Mouse (Mus musculus): ENCODE measurements around the gene Pih1d3. TPM values are rescaled to one million over a fixed set of nuclear protein-coding genes. Genes with fewer than 3 reads are reported as not detected.

The Pih1d3 gene
- not detected in 2 replicates for polyA plus RNA-seq (2016; fragmentation: Nextera tagmentation; extraction: Ambion mirVana)

- Histone ChIP-seq H3K36me3 (no peaks in the 10 kb centered on the region), H3K9ac (no peak within 1 kb of the TSS), H3K9me3 (replicated peaks) (no peaks in the 10 kb centered on the region), H3K4me2 (no peak within 1 kb of the TSS), H3K27ac (no peak within 1 kb of the TSS), H3K27me3 (replicated peaks) (no peaks in the 10 kb centered on the region), H3K4me1 (no peaks in the 10 kb centered on the region), H3K4me3 (no peak within 1 kb of the TSS)
- ATAC-seq: no peak
- WGBS (ENCODE audit: insufficient replicate concordance): 56% methylated on average over 7 of the region's 7 CpGs
These were observed at the start of gene Pih1d3, which contains the start of gene 4931428L18Rik for GRCm38 (mm10) chr1:31222564-31222963. Pih1d3 (plus strand) TSS chr1:31222838. 4931428L18Rik (minus strand) TSS chr1:31222684.

GRCm38 (mm10) chr1:31175401-31175800 lies 47.2 kb upstream of the Pih1d3 start:
- 53% methylated on average over 3 of the region's 3 CpGs for WGBS (ENCODE audit: insufficient replicate concordance)
- no peaks in the 10 kb centered on the region for H3K36me3 ChIP-seq
- H3K27me3 ChIP-seq (replicated peaks): no peaks in the 10 kb centered on the region
- H3K27ac ChIP-seq: no peak overlapping the region
- no peaks in the 10 kb centered on the region for H3K9me3 ChIP-seq (replicated peaks)
- H3K9ac ChIP-seq: no peak overlapping the region
- H3K4me3 ChIP-seq: no peak overlapping the region
- no peak for ATAC-seq
- H3K4me1 ChIP-seq: no peaks in the 10 kb centered on the region
- H3K4me2 ChIP-seq: no peak overlapping the region

GRCm38 (mm10) chr1:31176101-31176500 lies 46.5 kb upstream of the Pih1d3 start, which contains the start of gene Lgsn:
Lgsn (plus strand) TSS chr1:31176401.
- ATAC-seq: no peak
- Histone ChIP-seq H3K27me3 (replicated peaks) (no peaks in the 10 kb centered on the region), H3K27ac (no peak within 1 kb of the TSS), H3K4me2 (no peak within 1 kb of the TSS), H3K9ac (no peak within 1 kb of the TSS), H3K36me3 (no peaks in the 10 kb centered on the region), H3K9me3 (replicated peaks) (no peaks in the 10 kb centered on the region), H3K4me3 (no peak within 1 kb of the TSS), H3K4me1 (no peaks in the 10 kb centered on the region)
- 56% methylated on average over 5 of the region's 5 CpGs for WGBS (ENCODE audit: insufficient replicate concordance)

GRCm38 (mm10) chr1:31178264-31178663 lies 44.4 kb upstream of the Pih1d3 start:
- no peak overlapping the region for H3K27ac ChIP-seq
- no peak for ATAC-seq
- WGBS (ENCODE audit: insufficient replicate concordance): 63% methylated on average over 1 of the region's 1 CpGs

GRCm38 (mm10) chr1:31190237-31190866 lies 32.3 kb upstream of the Pih1d3 start:
- H3K4me1 ChIP-seq: no peaks in the 10 kb centered on the region
- H3K4me3 ChIP-seq: no peak overlapping the region
- 58% methylated on average over 10 of the region's 10 CpGs for WGBS (ENCODE audit: insufficient replicate concordance)
- ATAC-seq: no peak
- H3K9me3 ChIP-seq (replicated peaks): no peaks in the 10 kb centered on the region
- no peak overlapping the region for H3K9ac ChIP-seq
- H3K27me3 ChIP-seq (replicated peaks): no peaks in the 10 kb centered on the region
- H3K4me2 ChIP-seq: no peak overlapping the region
- no peaks in the 10 kb centered on the region for H3K36me3 ChIP-seq
- no peak overlapping the region for H3K27ac ChIP-seq

More at GRCm38 (mm10) chr1:31178264-31178663, 44.4 kb upstream of the Pih1d3 start:
- no peak overlapping the region for H3K9ac ChIP-seq
- no peak overlapping the region for H3K4me3 ChIP-seq
- H3K36me3 ChIP-seq: no peaks in the 10 kb centered on the region
- H3K4me2 ChIP-seq: no peak overlapping the region
- H3K27me3 ChIP-seq (replicated peaks): no peaks in the 10 kb centered on the region
- no peaks in the 10 kb centered on the region for H3K4me1 ChIP-seq
- H3K9me3 ChIP-seq (replicated peaks): no peaks in the 10 kb centered on the region

- 55% methylated on average over 1 of the region's 1 CpGs for WGBS (ENCODE audit: insufficient replicate concordance)
- Histone ChIP-seq H3K4me2 (no peak overlapping the region), H3K4me1 (no peaks in the 10 kb centered on the region), H3K27me3 (replicated peaks) (no peaks in the 10 kb centered on the region), H3K27ac (no peak overlapping the region), H3K9ac (no peak overlapping the region), H3K36me3 (no peaks in the 10 kb centered on the region), H3K9me3 (replicated peaks) (no peaks in the 10 kb centered on the region), H3K4me3 (no peak overlapping the region)
- ATAC-seq: no peak
These were observed 27.0 kb upstream of the Pih1d3 start for GRCm38 (mm10) chr1:31195633-31196032.

GRCm38 (mm10) chr1:31196959-31197358 lies 25.7 kb upstream of the Pih1d3 start:
- Histone ChIP-seq H3K9me3 (replicated peaks) (no peaks in the 10 kb centered on the region), H3K36me3 (no peaks in the 10 kb centered on the region), H3K4me3 (no peak overlapping the region), H3K4me1 (no peaks in the 10 kb centered on the region), H3K27ac (no peak overlapping the region), H3K9ac (no peak overlapping the region), H3K4me2 (no peak overlapping the region), H3K27me3 (replicated peaks) (no peaks in the 10 kb centered on the region)
- no peak for ATAC-seq
- WGBS (ENCODE audit: insufficient replicate concordance): 86% methylated on average over 3 of the region's 3 CpGs

- ATAC-seq: no peak
- Histone ChIP-seq H3K9ac (no peak overlapping the region), H3K27me3 (replicated peaks) (no peaks in the 10 kb centered on the region), H3K4me1 (no peaks in the 10 kb centered on the region), H3K9me3 (replicated peaks) (0 out of 2 replicates have a peak, but pooled peaks cover 4% of the 10 kb centered on the region), H3K4me3 (no peak overlapping the region), H3K27ac (no peak overlapping the region), H3K4me2 (no peak overlapping the region), H3K36me3 (no peaks in the 10 kb centered on the region)
- 80% methylated on average over 10 of the region's 10 CpGs for WGBS (ENCODE audit: insufficient replicate concordance)
These were observed 18.9 kb upstream of the Pih1d3 start for GRCm38 (mm10) chr1:31203771-31204170.

GRCm38 (mm10) chr1:31205346-31205745 lies 17.3 kb upstream of the Pih1d3 start:
- Histone ChIP-seq H3K4me3 (no peak overlapping the region), H3K27ac (no peak overlapping the region), H3K36me3 (no peaks in the 10 kb centered on the region), H3K27me3 (replicated peaks) (no peaks in the 10 kb centered on the region), H3K4me1 (no peaks in the 10 kb centered on the region), H3K9me3 (replicated peaks) (0 out of 2 replicates have a peak, but pooled peaks cover 4% of the 10 kb centered on the region), H3K9ac (no peak overlapping the region), H3K4me2 (no peak overlapping the region)
- whole genome bisulfite sequencing (ENCODE audit: insufficient replicate concordance): 65% methylated on average over 7 of the region's 7 CpGs
- no peak for ATAC-seq

GRCm38 (mm10) chr1:31205770-31206169 lies 16.9 kb upstream of the Pih1d3 start:
- Histone ChIP-seq H3K27me3 (replicated peaks) (no peaks in the 10 kb centered on the region), H3K9me3 (replicated peaks) (0 out of 2 replicates have a peak, but pooled peaks cover 4% of the 10 kb centered on the region), H3K4me1 (no peaks in the 10 kb centered on the region), H3K4me2 (no peak overlapping the region), H3K9ac (no peak overlapping the region), H3K4me3 (no peak overlapping the region), H3K36me3 (no peaks in the 10 kb centered on the region), H3K27ac (no peak overlapping the region)
- no peak for ATAC-seq
- 59% methylated on average over 3 of the region's 3 CpGs for WGBS (ENCODE audit: insufficient replicate concordance)

GRCm38 (mm10) chr1:31210144-31210543 lies 12.5 kb upstream of the Pih1d3 start:
- Histone ChIP-seq H3K9me3 (replicated peaks) (no peaks in the 10 kb centered on the region), H3K4me2 (no peak overlapping the region), H3K27me3 (replicated peaks) (no peaks in the 10 kb centered on the region), H3K9ac (no peak overlapping the region), H3K27ac (no peak overlapping the region), H3K4me3 (no peak overlapping the region), H3K36me3 (no peaks in the 10 kb centered on the region), H3K4me1 (no peaks in the 10 kb centered on the region)
- no peak for ATAC-seq
- WGBS (ENCODE audit: insufficient replicate concordance): 3% methylated on average over 5 of the region's 5 CpGs

GRCm38 (mm10) chr1:31214831-31215230 lies 7.8 kb upstream of the Pih1d3 start:
- Histone ChIP-seq H3K9ac (no peak overlapping the region), H3K36me3 (no peaks in the 10 kb centered on the region), H3K9me3 (replicated peaks) (no peaks in the 10 kb centered on the region), H3K4me2 (no peak overlapping the region), H3K4me3 (no peak overlapping the region), H3K27ac (no peak overlapping the region), H3K4me1 (no peaks in the 10 kb centered on the region), H3K27me3 (replicated peaks) (no peaks in the 10 kb centered on the region)
- 69% methylated on average over 1 of the region's 1 CpGs for WGBS (ENCODE audit: insufficient replicate concordance)
- no peak for ATAC-seq

Data from liver, embryonic 12.5 days (tissue).